Mouse (Mus musculus): Measurements from ENCODE around the gene Fam219a. TPM values are rescaled to one million over a fixed set of nuclear protein-coding genes. Genes with fewer than 3 reads are reported as not detected.

Fam219a gene
- total RNA-seq (2021) = 10 to 100 TPM; 16.2 to 17.1 TPM
- long read RNA-seq, experiment 1, partial matches to known transcripts = 0 of 6 reads
- long read RNA-seq, experiment 1, other reads (novel, unspliced or antisense) = 3 of 6 reads
- long read RNA-seq, experiment 2, transcript Fam219a-203 (6 exons, 3,357 nt) = major isoform, 8 of 12 reads
- long read RNA-seq, experiment 2, partial matches to known transcripts = 0 of 12 reads
- long read RNA-seq, experiment 2, other reads (novel, unspliced or antisense) = 4 of 12 reads

DNA sequence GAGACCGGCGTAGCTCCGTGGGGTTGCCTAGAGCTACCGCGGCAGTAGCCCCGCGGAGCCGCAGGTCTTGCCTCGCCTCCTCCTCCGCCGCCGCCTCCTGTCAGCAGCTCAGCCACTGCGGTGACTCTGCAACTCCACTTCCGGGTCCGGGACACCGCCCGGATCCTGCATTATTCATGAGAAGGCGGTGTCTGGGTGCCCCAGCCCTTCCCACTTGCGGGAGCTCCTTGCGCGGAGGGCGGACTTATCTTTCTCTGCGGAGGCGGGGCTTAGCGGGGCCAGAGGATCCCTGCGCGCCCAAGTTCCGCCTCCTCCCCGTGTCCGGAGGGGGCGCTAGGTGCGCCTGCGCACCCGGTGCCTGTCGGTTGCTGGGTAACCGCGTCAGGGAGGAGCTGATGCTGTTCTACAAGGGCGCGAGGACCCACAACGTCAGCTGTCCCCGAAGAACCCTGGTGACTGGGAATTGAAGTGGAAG lies at the start of gene Fam219a, which contains the start of gene Dnaic1:
Fam219a (minus strand) TSS at position 128 of the 475 bp plus-strand sequence.
Dnaic1 (plus strand) TSS at position 365 of the 475 bp plus-strand sequence.
- intact Hi-C loops (cut with DNase I; ENCODE audit: low total_unique reads) = no loop called here
- DNase-seq = peak; percentile 99

DNA sequence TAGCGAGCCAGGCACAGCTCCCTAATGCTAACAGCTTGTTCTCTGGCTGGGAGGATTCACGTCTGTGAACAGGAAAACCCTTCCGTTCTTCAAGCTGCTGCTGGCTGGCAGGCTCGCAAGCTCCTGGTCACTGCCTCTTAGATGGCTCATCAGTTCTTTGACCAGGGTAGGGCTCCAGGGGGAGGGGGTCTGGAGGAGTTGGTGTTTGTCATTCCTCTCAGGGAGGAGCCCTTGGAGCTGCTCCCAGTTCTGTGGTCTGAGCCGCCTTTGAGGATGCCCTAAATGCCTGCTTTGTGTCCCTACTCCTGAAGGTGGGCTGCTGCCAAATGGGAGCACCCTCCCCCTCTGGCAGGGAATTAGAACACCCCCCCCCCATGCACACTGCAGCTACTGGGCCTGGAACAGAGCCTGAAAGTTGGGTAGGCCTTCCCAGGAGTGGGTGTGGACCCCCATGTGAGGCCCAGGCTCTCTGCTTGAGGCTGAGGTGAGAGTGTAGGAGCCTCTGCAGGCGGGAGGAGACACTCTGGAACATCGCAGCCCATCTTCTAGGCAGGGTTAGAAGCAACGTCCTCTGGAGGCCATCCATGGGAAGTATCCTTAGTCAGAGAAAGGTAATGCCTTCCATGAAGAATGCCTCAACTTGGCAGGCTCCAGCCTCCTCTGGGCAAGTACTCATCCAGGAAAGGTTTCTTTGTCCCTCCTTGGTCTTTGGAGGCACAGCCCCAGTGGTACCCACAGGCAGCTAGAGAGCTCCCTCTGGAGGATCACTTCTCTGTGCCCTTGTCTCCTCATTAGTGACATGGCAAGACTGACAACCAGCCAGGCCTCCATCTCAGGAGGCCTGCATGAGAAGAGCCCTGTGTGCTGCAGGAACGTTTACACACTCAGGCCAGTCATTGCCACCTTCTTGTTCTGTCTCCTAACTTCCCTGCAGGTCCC lies 46.6 kb upstream of the Fam219a start:
- peak; percentile 34 for DNase-seq
- intact Hi-C loops (cut with DNase I; ENCODE audit: low total_unique reads) = loop anchor here (2.0 to 10.0 kb wide), 3 partner anchors 63 to 141 kb away; no protein-coding TSS in a partner anchor

DNA sequence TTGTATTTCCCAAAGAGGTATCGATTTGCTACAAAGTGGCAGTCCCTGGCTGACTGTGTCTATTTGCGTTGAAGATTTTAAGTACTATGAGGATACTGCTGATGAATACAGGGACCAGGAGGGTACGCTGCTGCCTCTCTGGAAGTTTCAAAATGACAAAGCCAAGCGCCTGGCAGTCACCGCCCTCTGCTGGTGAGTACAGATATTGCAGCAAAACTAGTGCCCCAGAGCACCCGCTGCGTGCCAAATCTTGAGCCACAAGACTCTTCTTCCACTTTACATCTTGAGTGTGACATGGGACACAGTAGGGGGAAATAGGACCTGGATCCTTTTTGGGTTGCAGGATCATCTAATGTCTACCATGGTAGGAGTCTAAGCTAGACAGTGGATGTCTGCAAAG lies 44.8 kb upstream of the Fam219a start:
- intact Hi-C loops (cut with DNase I; ENCODE audit: low total_unique reads) = loop anchor here (2.0 to 10.0 kb wide), 4 partner anchors 38 to 139 kb away; no protein-coding TSS in a partner anchor

DNA sequence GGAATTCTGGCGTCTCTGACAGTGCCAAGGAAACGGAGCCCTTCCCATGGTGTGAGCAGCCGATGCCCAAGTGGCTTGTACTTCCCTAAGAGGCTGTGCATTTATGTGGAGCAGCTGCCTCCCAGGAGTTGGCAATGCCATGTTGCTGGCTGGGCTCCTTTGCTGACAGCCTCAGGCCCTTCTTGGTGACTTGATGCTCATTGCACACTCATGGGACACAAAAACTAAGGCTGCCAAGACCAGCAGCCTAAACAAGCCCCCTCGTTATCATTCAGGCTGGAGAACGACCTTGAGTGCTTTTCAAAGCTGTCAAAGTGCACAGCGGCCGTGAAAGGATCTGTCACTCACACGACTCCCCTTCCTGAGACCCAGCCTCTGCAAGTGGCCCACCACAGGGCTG lies 42.8 kb upstream of the Fam219a start:
- no peak for DNase-seq
- intact Hi-C loops (cut with DNase I; ENCODE audit: low total_unique reads) = loop anchor here (5.0 to 10.0 kb wide), 3 partner anchors 40 to 137 kb away; no protein-coding TSS in a partner anchor

More for the DNA sequence above, 44.8 kb upstream of the Fam219a start:
- DNase-seq = peak; percentile 85

DNA sequence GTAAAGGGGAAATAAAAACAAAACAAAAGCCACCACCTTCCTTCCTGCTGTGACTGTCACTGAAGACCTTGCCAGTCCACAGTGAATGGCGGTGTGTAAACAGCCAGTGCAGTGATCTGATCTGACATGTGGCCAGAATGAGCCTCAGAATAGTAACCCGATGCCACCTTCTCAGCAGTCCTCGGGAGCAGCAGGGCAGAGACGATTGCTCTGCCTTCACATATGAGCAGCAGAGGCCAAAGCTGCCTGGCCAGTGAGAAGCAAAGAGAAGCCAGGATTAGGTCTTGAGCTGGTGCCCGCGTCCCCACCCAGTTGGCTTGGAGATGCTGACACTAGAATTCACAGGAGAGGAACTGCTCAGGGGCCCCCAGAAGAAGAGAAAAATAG lies 41.2 kb upstream of the Fam219a start:
- intact Hi-C loops (cut with DNase I; ENCODE audit: low total_unique reads) = loop anchor here (5.0 to 10.0 kb wide), 3 partner anchors 42 to 136 kb away; no protein-coding TSS in a partner anchor
- DNase-seq = no peak

DNA sequence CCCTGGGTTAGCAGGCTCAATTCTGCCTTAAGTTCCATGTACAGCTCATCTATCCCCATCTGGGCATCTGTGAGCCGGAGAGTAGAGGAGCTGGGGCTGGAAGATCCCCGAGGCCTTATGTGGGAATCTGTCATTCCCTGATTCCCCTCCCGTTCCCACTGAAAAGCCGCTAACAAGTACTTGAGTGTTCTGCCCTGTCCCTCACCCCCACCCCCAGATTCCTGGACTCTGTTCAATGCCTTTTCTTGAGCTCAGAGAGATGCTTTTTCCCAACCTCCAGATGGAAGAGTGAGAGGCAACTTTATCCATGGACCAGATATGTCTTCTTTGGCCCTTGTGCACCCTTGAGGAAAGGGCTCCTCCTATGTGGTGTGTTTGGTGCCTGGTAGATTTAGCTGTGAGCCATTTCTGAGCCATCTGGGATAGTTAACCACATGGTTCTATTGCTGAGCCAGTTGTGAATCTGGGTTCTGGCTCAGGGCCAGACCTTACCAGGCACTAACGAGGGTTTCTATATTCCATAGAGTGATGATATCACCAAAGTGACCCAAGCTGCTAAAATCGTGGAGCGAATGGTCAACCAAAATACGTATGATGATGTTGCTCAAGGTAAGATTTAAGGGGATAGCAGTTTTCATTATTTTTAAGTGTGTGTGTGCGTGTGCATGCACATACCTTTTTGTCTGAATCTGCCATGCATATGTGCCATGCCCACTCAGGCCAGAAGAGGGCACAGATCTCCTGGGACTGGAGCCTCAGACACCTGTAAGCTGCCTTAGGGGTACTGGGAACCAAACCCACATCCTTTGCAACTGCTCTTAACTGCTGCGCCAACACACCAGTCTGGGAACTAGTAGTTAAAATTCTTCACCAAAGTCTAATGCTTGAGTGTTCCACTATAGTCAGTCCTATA lies 40.6 kb upstream of the Fam219a start:
- intact Hi-C loops (cut with DNase I; ENCODE audit: low total_unique reads) = loop anchor here (5.0 to 10.0 kb wide), 4 partner anchors 42 to 135 kb away; no protein-coding TSS in a partner anchor
- DNase-seq = no peak

DNA sequence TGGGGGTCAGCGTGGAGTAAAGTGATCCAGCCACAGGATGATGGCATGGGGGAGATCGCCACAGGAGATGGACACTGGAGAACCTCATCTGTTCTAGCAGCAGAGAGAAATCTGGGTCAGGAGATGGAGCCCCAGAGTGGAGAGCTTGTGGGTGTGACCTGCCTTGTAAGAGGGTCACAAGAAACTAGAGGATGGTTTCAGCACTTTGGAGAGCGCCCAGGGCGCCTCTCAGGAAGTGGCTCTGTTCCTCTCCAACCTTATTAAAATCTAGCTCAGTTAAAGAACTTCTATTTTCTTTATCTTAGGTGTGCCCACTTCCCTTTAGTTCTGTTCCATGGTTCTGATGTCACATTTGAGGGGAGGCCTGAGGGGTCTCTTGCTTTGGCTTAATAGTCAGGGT lies 37.4 kb upstream of the Fam219a start:
- peak; percentile 59 for DNase-seq
- intact Hi-C loops (cut with DNase I; ENCODE audit: low total_unique reads) = loop anchor here (5.0 kb wide), 1 partner anchor 101 kb away; no protein-coding TSS in a partner anchor

DNA sequence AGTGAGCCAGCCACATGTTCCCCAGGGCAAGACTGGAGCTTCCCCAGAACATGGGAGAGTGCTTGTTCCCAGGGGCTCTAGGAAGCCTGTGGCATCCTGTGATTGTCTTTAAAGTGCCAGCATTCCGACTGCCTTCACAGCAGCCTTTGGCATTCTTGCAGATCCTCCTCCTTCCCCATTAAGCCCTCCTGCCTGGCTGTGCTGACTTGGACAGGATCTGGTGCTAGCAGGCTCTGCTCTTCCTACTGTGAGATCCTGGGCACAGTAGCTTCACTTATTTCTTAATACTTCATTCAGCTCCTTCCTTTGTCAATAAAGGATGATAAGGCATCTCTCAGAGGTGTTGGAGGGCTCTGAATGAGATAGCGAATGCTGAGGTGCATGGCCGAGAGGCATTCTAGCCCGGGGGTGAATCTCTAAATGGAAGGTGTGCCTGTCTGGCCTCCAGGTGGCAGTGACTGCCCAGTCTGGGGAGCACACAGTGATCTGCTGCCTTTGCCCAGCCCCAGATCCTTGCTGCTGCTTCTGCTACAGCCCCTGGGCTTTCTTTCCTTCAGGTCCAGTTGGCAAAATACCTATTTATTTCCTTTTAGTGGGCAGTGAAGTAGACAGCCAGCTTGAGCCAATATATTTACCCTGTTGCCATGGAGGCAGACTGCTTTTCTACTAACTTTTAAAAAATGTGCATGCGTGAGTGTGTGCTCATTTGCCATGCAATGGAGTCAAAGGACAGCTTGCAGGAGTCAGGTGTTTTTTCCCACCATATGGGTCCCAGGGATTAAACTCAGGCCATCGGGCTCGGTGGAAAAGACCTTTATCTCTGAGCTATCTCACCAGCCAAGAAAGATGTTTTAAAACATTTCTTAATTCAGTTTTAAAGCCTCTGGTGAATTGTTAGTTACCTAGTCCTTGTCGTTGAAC lies 35.4 kb upstream of the Fam219a start:
- DNase-seq = peak; percentile 50
- intact Hi-C loops (cut with DNase I; ENCODE audit: low total_unique reads) = loop anchor here (5.0 kb wide), 2 partner anchors 52 to 103 kb away; no protein-coding TSS in a partner anchor

DNA sequence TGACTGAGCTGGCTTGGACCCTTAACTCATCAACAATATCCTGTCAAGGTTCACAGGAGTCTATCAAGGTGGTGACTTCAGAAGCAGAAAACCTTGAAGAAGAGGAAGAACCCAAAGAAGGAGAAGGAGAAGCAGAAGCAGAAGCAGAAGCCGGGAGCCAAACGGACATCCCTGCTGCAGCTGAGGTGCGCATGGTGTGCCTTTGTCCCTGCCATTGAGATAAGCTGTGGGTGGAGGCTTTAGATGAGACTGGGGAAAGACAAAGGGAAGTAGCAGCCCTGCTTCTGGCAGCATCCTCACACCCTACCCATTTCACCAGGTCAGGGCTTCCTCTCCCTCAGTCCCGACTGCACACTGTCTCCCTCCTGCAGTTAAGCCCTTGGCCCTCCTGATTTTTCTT lies 33.5 kb upstream of the Fam219a start:
- intact Hi-C loops (cut with DNase I; ENCODE audit: low total_unique reads) = loop anchor here (5.0 kb wide), 1 partner anchor 51 kb away; no protein-coding TSS in a partner anchor
- no peak for DNase-seq

DNA sequence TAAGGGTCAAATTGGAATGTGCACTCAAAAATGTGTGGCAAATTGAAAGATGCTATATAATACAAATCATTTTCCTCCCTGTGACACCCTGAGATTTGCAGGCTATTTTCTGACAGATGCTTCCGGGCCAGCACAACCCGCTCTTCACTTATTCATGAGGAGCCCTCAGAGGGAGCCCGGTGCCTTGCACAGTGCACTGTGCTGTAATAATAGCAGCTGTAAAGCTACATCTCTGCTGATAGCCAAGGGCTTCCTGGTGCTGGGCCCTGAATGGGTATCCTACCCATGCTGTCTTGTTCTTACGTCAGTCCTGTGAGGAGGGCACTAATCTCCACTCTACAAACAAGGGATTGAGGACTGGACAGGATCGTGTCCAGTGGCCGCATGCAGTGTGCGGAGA lies 14.0 kb upstream of the Fam219a start:
- no peak for DNase-seq
- intact Hi-C loops (cut with DNase I; ENCODE audit: low total_unique reads) = no loop called here

DNA sequence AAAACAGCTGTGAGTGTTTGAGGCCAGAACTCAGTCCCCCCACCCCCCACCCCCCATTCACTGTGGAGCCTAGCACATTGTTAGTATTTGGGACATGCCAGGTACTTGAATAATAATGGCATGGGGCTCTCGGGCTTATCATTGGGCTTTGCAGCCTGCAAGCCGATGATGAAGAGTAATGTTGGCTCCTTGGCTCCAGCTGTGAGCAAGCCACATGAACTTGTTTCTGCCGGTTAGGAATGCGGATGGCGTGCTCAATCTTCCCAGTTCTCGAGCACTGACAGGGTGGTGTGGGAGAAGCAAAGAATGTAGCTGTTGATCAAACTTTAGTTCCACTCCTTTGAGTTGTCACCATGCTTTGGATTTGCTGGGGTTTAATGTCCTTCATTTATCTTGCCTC lies 6.6 kb upstream of the Fam219a start:
- no peak for DNase-seq
- intact Hi-C loops (cut with DNase I; ENCODE audit: low total_unique reads) = no loop called here

DNA sequence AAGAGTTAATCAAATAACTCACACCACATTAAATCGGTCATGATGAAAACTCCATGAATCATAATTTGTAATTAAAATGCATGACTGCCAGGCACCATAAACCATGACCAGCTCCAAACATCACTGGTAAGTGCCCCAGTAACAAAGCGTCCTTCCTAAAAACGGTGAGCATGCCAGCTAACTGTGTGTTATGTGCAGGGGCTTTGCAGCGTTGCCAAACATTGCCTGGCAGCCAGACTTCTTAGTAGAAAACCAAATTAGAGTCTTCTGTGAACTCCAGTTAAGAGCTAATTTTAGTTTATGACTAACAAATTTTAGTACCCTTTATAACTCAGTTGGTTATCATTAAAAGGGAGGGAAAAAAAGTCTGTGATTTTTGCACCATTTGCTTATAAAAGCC lies 4.2 kb upstream of the Fam219a start:
- DNase-seq = no peak
- intact Hi-C loops (cut with DNase I; ENCODE audit: low total_unique reads) = no loop called here

DNA sequence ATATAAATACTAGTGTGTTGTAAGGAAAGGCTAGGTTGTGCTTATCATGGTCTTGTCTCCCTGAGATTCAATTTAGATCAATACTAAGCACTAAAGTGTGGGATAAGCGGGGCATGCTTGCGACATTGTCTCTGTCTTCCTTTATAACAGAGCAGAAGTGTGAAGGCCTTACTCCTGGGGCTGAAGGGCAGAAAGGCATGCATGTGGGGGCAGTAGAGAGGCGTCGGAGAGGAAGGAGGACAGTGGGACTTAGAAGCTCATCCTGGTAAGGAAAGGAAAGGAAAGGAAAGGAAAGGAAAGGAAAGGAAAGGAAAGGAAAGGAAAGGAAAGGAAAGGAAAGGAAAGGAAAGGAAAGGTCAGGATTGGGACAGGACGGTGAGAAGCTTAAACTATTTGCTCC lies 2.2 kb upstream of the Fam219a start:
- DNase-seq = no peak
- intact Hi-C loops (cut with DNase I; ENCODE audit: low total_unique reads) = no loop called here

DNA sequence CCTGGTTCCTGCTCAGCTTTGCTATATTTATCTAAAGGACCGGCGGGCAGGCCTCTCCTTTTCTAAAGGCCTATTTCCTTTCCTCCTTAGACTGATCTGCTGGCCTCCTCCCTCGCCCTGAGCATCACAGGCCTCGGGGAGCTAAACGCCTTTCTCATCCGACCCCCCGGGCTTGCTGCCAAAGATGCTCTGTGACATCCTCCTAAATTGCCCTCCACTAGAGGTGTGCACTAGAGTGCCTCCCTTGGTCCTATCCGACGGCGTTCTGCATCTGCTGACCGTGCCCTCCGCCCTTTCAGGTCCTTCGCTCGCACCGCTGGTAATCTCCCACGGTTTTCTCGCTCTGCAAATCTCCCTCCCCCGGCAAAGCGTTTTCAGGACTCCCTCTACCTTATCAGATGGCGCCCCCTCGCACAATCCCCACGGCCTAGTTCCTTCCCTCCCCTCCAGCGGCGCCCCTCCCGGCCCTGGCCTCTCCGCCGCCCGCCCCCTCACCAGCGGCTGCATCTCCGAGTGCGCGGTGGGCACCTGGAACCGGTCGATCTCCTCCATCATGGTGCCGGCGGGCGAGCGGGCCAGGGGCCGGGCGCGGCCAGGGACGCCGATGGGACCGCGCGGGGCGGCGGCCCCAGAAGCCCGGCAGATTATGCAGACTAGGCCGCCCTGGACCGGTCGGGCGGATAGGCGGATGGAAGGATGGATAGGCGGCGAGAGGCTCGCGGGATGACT lies 492 bp downstream of the Fam219a start:
- intact Hi-C loops (cut with DNase I; ENCODE audit: low total_unique reads) = no loop called here
- peak; percentile 33 for DNase-seq

DNA sequence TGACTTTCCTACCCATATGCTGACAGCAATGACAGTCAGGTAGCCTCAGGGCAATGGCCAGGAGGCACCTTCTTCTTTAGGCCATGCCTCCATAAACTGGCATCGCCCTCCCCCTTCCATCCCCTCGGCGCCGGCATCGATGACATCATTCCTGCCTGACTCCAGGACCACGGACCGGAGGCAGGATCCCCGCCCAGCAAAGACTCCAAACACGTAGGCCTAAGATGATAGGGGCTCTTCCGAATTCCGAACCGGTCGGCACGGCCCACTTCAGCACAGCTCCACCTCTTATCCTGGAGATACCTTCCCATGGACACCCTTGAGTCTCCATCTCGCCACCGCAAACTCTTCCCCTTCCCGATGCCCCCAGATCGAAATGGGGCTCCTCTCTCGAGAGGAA lies 1.1 kb downstream of the Fam219a start:
- intact Hi-C loops (cut with DNase I; ENCODE audit: low total_unique reads) = no loop called here
- peak; percentile 24 for DNase-seq

DNA sequence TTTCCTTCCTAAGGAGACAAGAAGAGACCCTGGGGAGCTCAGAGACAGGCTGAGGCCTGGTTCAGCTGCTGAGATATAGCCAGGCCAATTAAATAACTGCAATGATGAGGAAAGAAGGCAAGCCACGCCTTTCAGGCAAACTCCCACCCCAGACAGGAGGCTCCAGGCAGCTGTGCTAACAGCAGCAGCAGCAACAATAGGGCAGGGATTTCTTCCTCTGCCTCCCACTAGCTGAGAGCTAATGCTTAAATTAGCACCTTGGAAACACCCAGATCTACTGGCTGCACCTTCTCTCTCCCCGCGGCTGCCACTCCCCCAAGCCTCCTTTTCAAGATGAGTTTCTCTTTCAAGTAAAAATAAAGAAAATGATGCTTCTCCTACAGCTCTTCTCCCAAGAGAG lies 3.2 kb downstream of the Fam219a start:
- intact Hi-C loops (cut with DNase I; ENCODE audit: low total_unique reads) = no loop called here
- DNase-seq = no peak

DNA sequence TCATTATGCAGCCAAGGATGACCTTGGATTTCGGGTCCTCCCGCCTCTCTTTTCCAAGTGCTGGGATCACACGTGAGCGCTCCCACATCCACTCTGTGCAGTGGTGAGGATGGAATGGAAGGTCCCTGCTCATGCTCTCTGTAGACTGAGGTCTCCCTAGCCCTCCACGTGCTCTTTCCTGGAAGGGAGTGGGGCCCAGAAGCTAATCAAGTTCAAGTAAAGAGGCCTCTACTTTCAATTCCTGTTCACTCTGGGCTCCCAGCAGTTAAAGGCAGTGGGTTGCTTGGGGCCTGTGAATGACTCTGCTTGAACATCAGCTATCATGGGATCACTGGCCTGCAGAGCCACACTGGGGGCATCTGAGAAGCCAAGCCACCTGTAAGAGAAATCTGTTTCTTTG lies 6.0 kb downstream of the Fam219a start:
- no peak for DNase-seq
- intact Hi-C loops (cut with DNase I; ENCODE audit: low total_unique reads) = no loop called here
